Mouse (Mus musculus) limb, embryonic 15.5 days (tissue): Measurements from ENCODE around the gene Utf1. TPM values are rescaled to one million over a fixed set of nuclear protein-coding genes. Genes with fewer than 3 reads are reported as not detected.

ENCODE experiments used
- ATAC-seq: fragments of 200-750 bp; cut with Nextera tagmentation; 2 replicates; pipeline ENCODE4 v1.8.0; 2017; ENCODE audit warnings: low read depth, moderate TSS enrichment; ENCODE audit not compliant: insufficient number of reproducible peaks, low FRiP score, low TSS enrichment
- H3K27ac ChIP-seq: fragments of 300-500 bp; sonication (generic); 2 replicates; pipeline ENCODE4 v1.5.1; 2015; ENCODE audit warnings: moderate library complexity, mild to moderate bottlenecking, inconsistent platforms
- H3K27me3 ChIP-seq: fragments of 300-500 bp; sonication (generic); 2 replicates; pipeline ENCODE4 v1.6.1; 2015; ENCODE audit warnings: inconsistent platforms
- H3K36me3 ChIP-seq: fragments of 300-500 bp; sonication (generic); 2 replicates; pipeline ENCODE4 v1.6.1; 2015; ENCODE audit warnings: inconsistent platforms
- H3K4me1 ChIP-seq: fragments of 300-500 bp; sonication (generic); 2 replicates; pipeline ENCODE4 v1.6.1; 2015; ENCODE audit warnings: inconsistent platforms
- H3K4me2 ChIP-seq: fragments of 300-500 bp; sonication (generic); 2 replicates; pipeline ENCODE4 v1.6.1; 2015; ENCODE audit warnings: mild to moderate bottlenecking, inconsistent platforms
- H3K4me3 ChIP-seq: fragments of 300-500 bp; sonication (generic); 2 replicates; pipeline ENCODE4 v1.5.1; 2015; ENCODE audit warnings: mild to moderate bottlenecking, inconsistent platforms
- H3K9ac ChIP-seq: fragments of 300-500 bp; sonication (generic); 2 replicates; pipeline ENCODE4 v1.6.1; 2015; ENCODE audit warnings: inconsistent platforms
- H3K9me3 ChIP-seq: fragments of 300-500 bp; sonication (generic); 2 replicates; pipeline ENCODE4 v1.6.1; 2016; ENCODE audit warnings: inconsistent platforms
- WGBS: fragments of 180-500 bp; shearing (Covaris S2); methylation state at CpG from one replicate; pipeline ENCODE4 v1.1.7; 2015; 5-methylcytosine and 5-hydroxymethylcytosine counted together
- polyA plus RNA-seq: library from polyadenylated mRNA; unstranded; fragments of >200 nt; fragmentation: Nextera tagmentation; extraction: Ambion mirVana; gene quantifications from 2 replicates; pipeline ENCODE4 v1.2.1, GENCODE M21; 2015

The Utf1 gene
- polyA plus RNA-seq = 0.12 TPM in 1 of 2 replicates, not detected in the other

GRCm38 (mm10) chr7:139943674-139944281 lies at the start of gene Utf1:
TSS of gene Utf1 (plus strand) at chr7:139943789.
- Histone ChIP-seq H3K4me3 (peak within 1 kb of the TSS; percentile 37), H3K36me3 (no peaks in the 10 kb centered on the region), H3K27ac (no peak within 1 kb of the TSS), H3K27me3 (peaks cover 85% of the 10 kb centered on the region), H3K9ac (peak within 1 kb of the TSS; percentile 31; the same call in 1 of the 2 replicates), H3K4me1 (peaks cover 12% of the 10 kb centered on the region), H3K9me3 (no peaks in the 10 kb centered on the region), H3K4me2 (peak within 1 kb of the TSS; percentile 65)
- no peak for ATAC-seq
- under 1% methylated on average over 59 of the region's 59 CpGs for WGBS

- H3K4me2 ChIP-seq = peak within 1 kb of the TSS; percentile 85
- no peaks in the 10 kb centered on the region for H3K36me3 ChIP-seq
- H3K27ac ChIP-seq = no peak within 1 kb of the TSS
- no peaks in the 10 kb centered on the region for H3K9me3 ChIP-seq
- peaks cover 9% of the 10 kb centered on the region for H3K4me1 ChIP-seq
- ATAC-seq = no peak
- 0 out of 2 replicates have a peak within 1 kb of the TSS, but pooled peaks have one; percentile 20 for H3K9ac ChIP-seq
- H3K27me3 ChIP-seq = peaks cover 63% of the 10 kb centered on the region
- peak within 1 kb of the TSS; percentile 41 for H3K4me3 ChIP-seq
- under 1% methylated on average over 50 of the region's 50 CpGs for WGBS
These were observed 48.7 kb upstream of the Utf1 start, which contains the start of gene Kndc1 for GRCm38 (mm10) chr7:139894655-139895557. TSS of gene Kndc1 (plus strand) at chr7:139894696.

GRCm38 (mm10) chr7:139896271-139896670 lies 47.3 kb upstream of the Utf1 start:
- H3K27ac ChIP-seq = no peak overlapping the region
- H3K4me2 ChIP-seq = no peak overlapping the region
- WGBS = 76% methylated on average over 7 of the region's 7 CpGs
- H3K4me1 ChIP-seq = peaks cover 9% of the 10 kb centered on the region
- H3K36me3 ChIP-seq = no peaks in the 10 kb centered on the region
- no peak overlapping the region for H3K4me3 ChIP-seq
- no peaks in the 10 kb centered on the region for H3K9me3 ChIP-seq
- no peak overlapping the region for H3K9ac ChIP-seq
- peaks cover 63% of the 10 kb centered on the region for H3K27me3 ChIP-seq
- ATAC-seq = no peak

- ATAC-seq = no peak
- Histone ChIP-seq H3K4me2 (no peak overlapping the region), H3K4me1 (peaks cover 9% of the 10 kb centered on the region), H3K4me3 (no peak overlapping the region), H3K27ac (no peak overlapping the region), H3K27me3 (peaks cover 63% of the 10 kb centered on the region), H3K9ac (no peak overlapping the region), H3K36me3 (no peaks in the 10 kb centered on the region), H3K9me3 (no peaks in the 10 kb centered on the region)
- WGBS = 84% methylated on average over 7 of the region's 7 CpGs
These were observed 46.8 kb upstream of the Utf1 start for GRCm38 (mm10) chr7:139896796-139897195.

- no peaks in the 10 kb centered on the region for H3K9me3 ChIP-seq
- no peak for ATAC-seq
- WGBS = 60% methylated on average over 2 of the region's 2 CpGs
- no peak overlapping the region for H3K27ac ChIP-seq
- peaks cover 48% of the 10 kb centered on the region for H3K27me3 ChIP-seq
- H3K36me3 ChIP-seq = no peaks in the 10 kb centered on the region
- no peak overlapping the region for H3K9ac ChIP-seq
- H3K4me3 ChIP-seq = no peak overlapping the region
- H3K4me2 ChIP-seq = no peak overlapping the region
- H3K4me1 ChIP-seq = peaks cover 9% of the 10 kb centered on the region
These were observed 45.0 kb upstream of the Utf1 start for GRCm38 (mm10) chr7:139898606-139899005.

GRCm38 (mm10) chr7:139899505-139899904 lies 44.1 kb upstream of the Utf1 start:
- Histone ChIP-seq H3K27me3 (peaks cover 39% of the 10 kb centered on the region), H3K4me3 (no peak overlapping the region), H3K9ac (no peak overlapping the region), H3K9me3 (no peaks in the 10 kb centered on the region), H3K27ac (no peak overlapping the region), H3K4me2 (no peak overlapping the region), H3K4me1 (peaks cover 7% of the 10 kb centered on the region), H3K36me3 (no peaks in the 10 kb centered on the region)
- WGBS = 85% methylated on average over 7 of the region's 7 CpGs
- ATAC-seq = no peak

GRCm38 (mm10) chr7:139900456-139900855 lies 43.1 kb upstream of the Utf1 start:
- no peak for ATAC-seq
- no peak overlapping the region for H3K4me3 ChIP-seq
- H3K4me1 ChIP-seq = no peaks in the 10 kb centered on the region
- H3K27ac ChIP-seq = no peak overlapping the region
- 88% methylated on average over 7 of the region's 7 CpGs for WGBS
- H3K4me2 ChIP-seq = no peak overlapping the region
- no peaks in the 10 kb centered on the region for H3K36me3 ChIP-seq
- H3K27me3 ChIP-seq = peaks cover 32% of the 10 kb centered on the region
- H3K9me3 ChIP-seq = no peaks in the 10 kb centered on the region
- H3K9ac ChIP-seq = no peak overlapping the region

GRCm38 (mm10) chr7:139900896-139901295 lies 42.7 kb upstream of the Utf1 start:
- no peak overlapping the region for H3K4me2 ChIP-seq
- H3K4me3 ChIP-seq = no peak overlapping the region
- H3K27me3 ChIP-seq = peaks cover 32% of the 10 kb centered on the region
- ATAC-seq = 0 out of 2 replicates have a peak, but pooled peaks have one; percentile 14
- 84% methylated on average over 6 of the region's 6 CpGs for WGBS
- no peaks in the 10 kb centered on the region for H3K36me3 ChIP-seq
- no peaks in the 10 kb centered on the region for H3K4me1 ChIP-seq
- no peak overlapping the region for H3K9ac ChIP-seq
- no peaks in the 10 kb centered on the region for H3K9me3 ChIP-seq
- no peak overlapping the region for H3K27ac ChIP-seq

- Histone ChIP-seq H3K36me3 (no peaks in the 10 kb centered on the region), H3K9me3 (no peaks in the 10 kb centered on the region), H3K4me3 (no peak overlapping the region), H3K9ac (no peak overlapping the region), H3K27me3 (peaks cover 26% of the 10 kb centered on the region), H3K27ac (no peak overlapping the region), H3K4me1 (no peaks in the 10 kb centered on the region), H3K4me2 (no peak overlapping the region)
- no peak for ATAC-seq
- WGBS = 36% methylated on average over 1 of the region's 1 CpGs
These were observed 41.6 kb upstream of the Utf1 start for GRCm38 (mm10) chr7:139901981-139902380.

GRCm38 (mm10) chr7:139905261-139905660 lies 38.3 kb upstream of the Utf1 start:
- H3K36me3 ChIP-seq = no peaks in the 10 kb centered on the region
- H3K4me3 ChIP-seq = no peak overlapping the region
- H3K27ac ChIP-seq = no peak overlapping the region
- no peaks in the 10 kb centered on the region for H3K9me3 ChIP-seq
- 37% methylated on average over 6 of the region's 6 CpGs for WGBS
- H3K9ac ChIP-seq = no peak overlapping the region
- no peak overlapping the region for H3K4me2 ChIP-seq
- peaks cover 11% of the 10 kb centered on the region; the same call in 1 of the 2 replicates for H3K27me3 ChIP-seq
- H3K4me1 ChIP-seq = peaks cover 10% of the 10 kb centered on the region; the same call in 1 of the 2 replicates
- ATAC-seq = no peak

- 6% methylated on average over 6 of the region's 6 CpGs for WGBS
- H3K4me1 ChIP-seq = peaks cover 10% of the 10 kb centered on the region; the same call in 1 of the 2 replicates
- ATAC-seq = no peak
- H3K4me3 ChIP-seq = no peak overlapping the region
- H3K27ac ChIP-seq = no peak overlapping the region
- no peak overlapping the region for H3K9ac ChIP-seq
- no peak overlapping the region for H3K4me2 ChIP-seq
- no peaks in the 10 kb centered on the region for H3K9me3 ChIP-seq
- H3K36me3 ChIP-seq = no peaks in the 10 kb centered on the region
- H3K27me3 ChIP-seq = peaks cover 11% of the 10 kb centered on the region; the same call in 1 of the 2 replicates
These were observed 37.9 kb upstream of the Utf1 start for GRCm38 (mm10) chr7:139905661-139906060.

- Histone ChIP-seq H3K9ac (no peak overlapping the region), H3K4me2 (no peak overlapping the region), H3K27ac (peak overlapping the region; percentile 69), H3K4me3 (no peak overlapping the region), H3K4me1 (peaks cover 10% of the 10 kb centered on the region; the same call in 1 of the 2 replicates), H3K36me3 (no peaks in the 10 kb centered on the region), H3K9me3 (no peaks in the 10 kb centered on the region), H3K27me3 (peaks cover 19% of the 10 kb centered on the region)
- no peak for ATAC-seq
- 55% methylated on average over 5 of the region's 5 CpGs for WGBS
These were observed 35.4 kb upstream of the Utf1 start for GRCm38 (mm10) chr7:139908176-139908575.
